Mouse (Mus musculus) left cerebral cortex, postnatal 4 days (tissue): ENCODE results near the gene Mylk. TPM values are rescaled to one million over a fixed set of nuclear protein-coding genes. Genes with fewer than 3 reads are reported as not detected.
A peak's percentile ranks its signal among the peaks of the same experiment; 100 is the strongest.

Source experiments
- DNase-seq: peaks from one replicate; pipeline ENCODE4 v3.0.0-alpha.2; 2022
- intact Hi-C: fragments of 180-260 bp; cut with DNase I; formaldehyde crosslinking; loops from one replicate; pipeline ENCODE4 v1.15.1; 2025
- total RNA-seq, 2 experiments: library from RNA; stranded (reverse); gene quantifications; 2 replicates each; pipeline ENCODE4 v1.2.3; 2021

The Mylk gene
- total RNA-seq, 2 experiments from 2014 or later: 6.6 to 8.6 TPM

DNA sequence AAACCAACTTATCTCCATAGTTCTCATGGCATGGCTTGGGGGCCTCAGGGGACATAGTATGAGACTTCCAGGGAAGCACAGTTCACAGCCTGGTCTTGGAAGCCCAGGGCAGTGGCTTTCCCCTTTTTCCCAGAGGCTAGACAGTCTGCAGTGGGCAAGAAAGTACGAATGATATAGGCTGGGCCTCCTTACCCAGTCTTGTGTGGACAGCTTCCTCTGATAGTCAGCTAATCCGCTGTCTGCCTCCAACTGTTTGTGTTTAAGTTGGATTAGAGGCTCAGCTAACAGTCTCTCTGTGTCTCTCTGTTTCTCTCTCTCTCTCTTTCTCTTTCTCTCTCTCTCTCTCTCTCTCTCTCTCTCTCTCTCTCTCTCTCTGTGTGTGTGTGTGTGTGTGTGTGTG, 156.0 kb downstream of the Mylk start:
- no peak for DNase-seq
- intact Hi-C loops: loop anchor here (5.0 kb wide), 1 partner anchor 66 kb away; no protein-coding TSS in a partner anchor

- intact Hi-C loops: loop anchor here (5.0 kb wide), 1 partner anchor 66 kb away; no protein-coding TSS in a partner anchor
- DNase-seq: peak; percentile 53
These were observed 156.7 kb downstream of the Mylk start for GRCm38 (mm10) chr16:34901611-34902293.

DNA sequence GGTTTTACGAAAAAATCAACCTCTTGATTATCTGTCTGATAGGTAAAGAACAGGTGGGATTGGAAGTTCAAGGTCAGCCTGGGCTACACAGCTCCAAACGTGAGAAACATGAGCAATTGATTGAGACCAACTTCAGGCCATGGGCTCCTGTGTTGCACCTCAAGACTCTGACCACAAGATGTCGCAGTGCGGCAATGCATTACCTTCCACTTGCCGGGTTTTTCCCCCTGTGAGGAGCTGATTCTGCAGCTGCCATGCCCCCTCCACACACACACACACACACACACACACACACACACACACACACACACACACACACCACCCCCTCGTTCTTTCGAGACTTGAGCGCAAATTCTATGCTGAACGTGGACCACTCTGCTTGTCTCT, 157.3 kb downstream of the Mylk start:
- intact Hi-C loops: loop anchor here (5.0 kb wide), 1 partner anchor 65 kb away; no protein-coding TSS in a partner anchor
- peak; percentile 81 for DNase-seq

- intact Hi-C loops: loop anchor here (5.0 kb wide), 1 partner anchor 65 kb away; no protein-coding TSS in a partner anchor
These were observed 157.8 kb downstream of the Mylk start for GRCm38 (mm10) chr16:34902761-34903160.

DNA sequence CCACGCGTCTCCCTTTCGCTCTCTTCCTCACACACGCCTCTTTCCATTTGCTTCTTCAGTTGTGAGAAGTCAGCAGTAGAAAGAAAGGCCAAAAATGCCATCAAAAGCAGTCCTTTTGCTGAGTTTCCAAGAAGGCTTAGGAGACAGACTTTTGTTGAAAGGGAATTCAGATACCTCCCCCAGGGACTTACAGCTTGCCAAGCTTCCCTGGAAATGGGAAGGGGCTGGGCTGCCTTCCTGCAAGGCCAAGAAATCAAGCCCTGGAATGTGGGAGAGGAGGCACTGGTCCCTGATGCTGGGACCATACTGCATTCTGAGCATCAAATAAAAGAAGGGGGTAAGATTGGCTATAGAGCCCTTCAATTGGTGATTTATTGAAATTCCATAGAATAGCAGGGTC, 159.9 kb downstream of the Mylk start:
- DNase-seq: no peak

More at GRCm38 (mm10) chr16:34902761-34903160, 157.8 kb downstream of the Mylk start:
- no peak for DNase-seq

GRCm38 (mm10) chr16:34909437-34909836, 164.4 kb downstream of the Mylk start:
- no peak for DNase-seq
- intact Hi-C loops: no loop called here

More for the DNA sequence above, 159.9 kb downstream of the Mylk start:
- intact Hi-C loops: loop anchor here (5.0 kb wide), 1 partner anchor 62 kb away; no protein-coding TSS in a partner anchor

DNA sequence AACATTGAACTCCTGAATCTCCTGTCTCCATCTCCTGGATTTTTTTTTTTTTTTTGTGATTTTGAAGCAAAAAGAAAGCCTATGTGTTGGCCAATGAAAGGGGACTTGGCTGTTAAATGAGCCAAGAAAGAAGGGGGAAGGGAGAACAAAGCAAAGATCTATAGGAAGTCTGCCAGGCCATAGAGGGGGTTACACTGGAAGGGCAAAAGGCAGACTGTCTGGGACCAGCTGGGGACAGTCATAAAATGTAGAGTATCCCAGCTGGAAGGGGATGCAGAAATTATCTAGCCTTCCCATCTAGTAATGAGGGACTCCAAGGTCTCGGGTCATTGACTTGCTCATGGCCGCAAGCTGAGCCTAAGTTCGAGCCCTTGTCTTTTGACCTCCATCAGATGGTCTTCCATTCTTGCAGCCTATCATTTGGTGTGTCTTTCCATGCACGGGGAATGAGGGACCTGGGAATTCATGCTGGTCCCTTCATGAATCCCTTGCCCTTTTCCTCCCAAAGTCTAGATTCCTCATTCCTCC, 172.4 kb downstream of the Mylk start:
- intact Hi-C loops: no loop called here
- no peak for DNase-seq

- peak; percentile 51 for DNase-seq
- intact Hi-C loops: no loop called here
These were observed 175.2 kb downstream of the Mylk start for GRCm38 (mm10) chr16:34920182-34920581.

- DNase-seq: no peak
- intact Hi-C loops: no loop called here
These were observed 175.9 kb downstream of the Mylk start for GRCm38 (mm10) chr16:34920868-34921267.

DNA sequence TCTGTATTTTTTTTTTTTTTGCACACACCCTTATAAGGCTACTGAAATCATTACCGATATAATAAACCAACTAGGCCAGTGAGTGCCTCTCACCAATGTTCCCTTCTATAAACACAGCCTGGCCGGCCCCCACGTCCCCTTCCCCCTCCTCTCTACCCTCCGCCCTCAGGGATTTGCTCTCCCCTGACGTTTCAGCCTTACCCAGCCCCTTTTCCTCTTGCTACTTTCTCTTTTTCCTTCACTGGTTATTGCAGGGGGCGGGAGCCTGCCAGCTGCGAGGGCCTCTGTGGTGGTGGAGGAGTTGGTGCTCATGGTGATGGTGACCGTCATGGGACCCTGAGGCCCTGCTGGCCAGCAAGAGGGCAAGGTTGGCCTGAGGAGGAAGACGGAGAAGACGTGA, 176.3 kb downstream of the Mylk start:
- DNase-seq: no peak
- intact Hi-C loops: no loop called here

GRCm38 (mm10) chr16:34923630-34924029, 178.6 kb downstream of the Mylk start:
- intact Hi-C loops: no loop called here

GRCm38 (mm10) chr16:34924324-34924723, 179.3 kb downstream of the Mylk start:
- no peak for DNase-seq
- intact Hi-C loops: no loop called here

More at GRCm38 (mm10) chr16:34923630-34924029, 178.6 kb downstream of the Mylk start:
- DNase-seq: no peak

GRCm38 (mm10) chr16:34924937-34925618, 180.1 kb downstream of the Mylk start:
- intact Hi-C loops: no loop called here
- peak; percentile 29 for DNase-seq

- intact Hi-C loops: no loop called here
- no peak for DNase-seq
These were observed 181.8 kb downstream of the Mylk start for GRCm38 (mm10) chr16:34926531-34927435.

- intact Hi-C loops: no loop called here
- no peak for DNase-seq
These were observed 184.7 kb downstream of the Mylk start for GRCm38 (mm10) chr16:34929686-34930085.

- intact Hi-C loops: no loop called here
- no peak for DNase-seq
These were observed 185.1 kb downstream of the Mylk start for GRCm38 (mm10) chr16:34930110-34930509.

DNA sequence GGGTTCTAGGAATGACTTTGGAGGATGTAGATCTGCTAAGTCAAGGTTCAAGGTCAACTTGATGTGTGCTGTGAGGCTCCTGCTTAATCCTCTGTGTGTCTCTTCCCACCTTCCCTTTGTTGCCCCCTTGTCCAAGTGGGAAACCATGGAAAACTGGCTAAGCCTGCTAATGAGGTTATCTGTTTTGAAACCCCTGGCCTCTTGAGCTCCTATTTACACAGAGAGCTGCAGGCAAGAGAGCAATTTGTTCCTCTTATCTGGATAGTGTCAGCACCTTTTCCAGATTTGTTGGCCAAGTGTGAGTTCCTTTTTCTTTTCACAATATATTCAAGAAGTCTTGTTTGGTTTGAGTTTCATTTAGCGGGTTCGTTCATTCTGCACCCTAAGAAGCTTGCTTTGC, 186.3 kb downstream of the Mylk start:
- intact Hi-C loops: no loop called here
- no peak for DNase-seq

GRCm38 (mm10) chr16:34933173-34933572, 188.2 kb downstream of the Mylk start:
- no peak for DNase-seq
- intact Hi-C loops: no loop called here

GRCm38 (mm10) chr16:34934486-34934885, 189.5 kb downstream of the Mylk start:
- DNase-seq: no peak
- intact Hi-C loops: no loop called here

- no peak for DNase-seq
- intact Hi-C loops: no loop called here
These were observed 190.7 kb downstream of the Mylk start for GRCm38 (mm10) chr16:34935514-34936338.
